Mouse (Mus musculus) C2C12 (cell line): ENCODE results near the gene Ifnl2. TPM values are rescaled to one million over a fixed set of nuclear protein-coding genes. Genes with fewer than 3 reads are reported as not detected.

Source experiments
- H3K27me3 ChIP-seq: one replicate; pipeline ENCODE4 v1.6.1; 2011; ENCODE audit not compliant: control insufficient read depth, insufficient read depth, insufficient read length
- H3K36me3 ChIP-seq: one replicate; pipeline ENCODE4 v1.6.1; 2011; ENCODE audit not compliant: control insufficient read depth, insufficient read depth
- H3K4me3 ChIP-seq: one replicate; pipeline ENCODE4 v1.5.1; 2011; ENCODE audit warnings: mild to moderate bottlenecking, control low read depth; ENCODE audit not compliant: poor library complexity, insufficient read depth, severe bottlenecking
- H3K79me2 ChIP-seq: one replicate; pipeline ENCODE4 v1.6.1; 2011; ENCODE audit not compliant: control insufficient read depth, insufficient read depth
- H3K79me3 ChIP-seq: one replicate; pipeline ENCODE4 v1.6.1; 2011; ENCODE audit warnings: low read depth, control low read depth
- H3ac ChIP-seq: one replicate; pipeline ENCODE3; 2011; ENCODE audit warnings: low read depth; ENCODE audit not compliant: control insufficient read depth, insufficient read length
- CEBPB ChIP-seq: IDR thresholded peaks from one replicate; pipeline ENCODE4 v1.6.1; 2011; ENCODE audit warnings: low read depth, mild to moderate bottlenecking, control low read depth, moderate library complexity
- CTCF ChIP-seq: IDR thresholded peaks from one replicate; pipeline ENCODE4 v1.5.1; 2011; ENCODE audit not compliant: control insufficient read depth, insufficient read depth, insufficient read length
- FOSL1 ChIP-seq: IDR thresholded peaks from one replicate; pipeline ENCODE4 v1.8.0; 2011; ENCODE audit warnings: mild to moderate bottlenecking, low read length; ENCODE audit not compliant: poor library complexity, insufficient read depth, severe bottlenecking
- MAX ChIP-seq: IDR thresholded peaks from one replicate; pipeline ENCODE4 v1.6.1; 2011; ENCODE audit warnings: mild to moderate bottlenecking, control low read depth
- MYOD1 ChIP-seq: IDR thresholded peaks from one replicate; pipeline ENCODE4 v1.6.1; 2011; ENCODE audit warnings: low read depth; ENCODE audit not compliant: control insufficient read depth, insufficient read length
- MYOG ChIP-seq: IDR thresholded peaks from one replicate; pipeline ENCODE4 v1.6.1; 2011; ENCODE audit not compliant: control insufficient read depth, insufficient read length; ENCODE audit errors: extremely low read depth
- USF1 ChIP-seq: IDR thresholded peaks from one replicate; pipeline ENCODE4 v1.6.1; 2011; ENCODE audit warnings: low read depth, mild to moderate bottlenecking, control low read depth, moderate library complexity
- polyA plus RNA-seq: library from polyadenylated mRNA; unstranded; fragments of >200 nt; fragmentation: generic; extraction: Trizol; gene quantifications from one replicate; pipeline ENCODE4 v1.2.1, GENCODE M21; 2012; ENCODE audit warnings: missing spikeins

Gene Ifnl2
- polyA plus RNA-seq, 1 experiment, result not detected

DNA sequence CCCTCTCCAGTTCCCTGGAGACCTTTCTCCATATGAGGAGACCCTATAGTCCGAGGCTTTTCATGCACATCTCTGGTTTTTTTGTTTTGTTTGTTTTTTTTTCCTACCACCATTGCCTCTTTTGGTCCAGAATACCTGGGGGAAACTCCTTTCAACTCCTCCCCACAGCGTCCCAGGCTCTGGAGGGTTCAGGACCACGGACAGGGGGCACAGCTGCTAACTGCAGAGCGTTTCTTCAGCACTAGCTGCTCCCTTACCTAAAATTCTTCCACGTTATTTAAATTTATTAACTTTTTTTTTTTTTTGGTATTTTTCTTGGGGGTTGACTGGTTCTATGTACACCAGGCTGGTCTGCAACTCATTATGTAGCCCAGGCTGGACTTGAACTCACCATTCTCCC is 4.7 kb downstream of the Ifnl2 start:
- Histone ChIP-seq H3K79me2 (no peaks in the 10 kb centered on the region), H3K36me3 (no peaks in the 10 kb centered on the region), H3K27me3 (peaks cover 6% of the 10 kb centered on the region), H3K79me3 (no peaks in the 10 kb centered on the region), H3K4me3 (no peak overlapping the region), H3ac (no peak overlapping the region)
- TF ChIP-seq USF1 (no peak), MYOD1 (no peak), CTCF (no peak), MYOG (no peak), MAX (no peak), CEBPB (no peak), FOSL1 (no peak)

GRCm38 (mm10) chr7:28495426-28495825 is 14.8 kb downstream of the Ifnl2 start:
- Histone ChIP-seq H3K79me2 (no peaks in the 10 kb centered on the region), H3K79me3 (no peaks in the 10 kb centered on the region), H3K4me3 (no peak overlapping the region), H3ac (no peak overlapping the region), H3K27me3 (peaks cover 20% of the 10 kb centered on the region), H3K36me3 (no peaks in the 10 kb centered on the region)
- TF ChIP-seq MYOD1, result no peak
- TF ChIP-seq MAX, result no peak
- no peak for TF ChIP-seq USF1

DNA sequence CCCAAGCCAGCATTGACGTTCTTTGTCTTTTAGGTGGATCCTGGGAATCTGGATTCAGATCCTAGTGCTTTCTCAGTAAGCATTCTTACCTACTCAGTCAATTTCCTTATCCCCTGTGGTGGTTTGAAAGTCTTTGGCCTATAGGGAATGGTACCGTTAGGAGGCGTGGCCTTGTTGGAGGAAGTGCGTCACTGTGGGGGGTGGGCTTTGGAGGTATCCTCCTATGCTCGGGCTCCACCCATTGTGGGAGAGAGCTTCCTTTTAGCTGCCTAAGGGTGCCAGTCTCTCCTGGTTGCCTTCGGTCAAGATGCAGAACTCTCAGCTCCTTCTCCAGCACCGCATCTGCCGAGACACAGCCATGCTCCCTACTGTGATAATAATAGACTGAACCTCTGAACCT is 17.9 kb downstream of the Ifnl2 start:
- Histone ChIP-seq H3ac (no peak overlapping the region), H3K79me3 (no peaks in the 10 kb centered on the region), H3K4me3 (no peak overlapping the region), H3K36me3 (no peaks in the 10 kb centered on the region), H3K27me3 (peaks cover 9% of the 10 kb centered on the region), H3K79me2 (no peaks in the 10 kb centered on the region)
- TF ChIP-seq MAX, result no peak
- TF ChIP-seq USF1, result no peak
- TF ChIP-seq MYOG, result no peak
- TF ChIP-seq CTCF, result no peak
- no peak for TF ChIP-seq MYOD1
- no peak for TF ChIP-seq CEBPB
- no peak for TF ChIP-seq FOSL1

- Histone ChIP-seq H3K79me2 (no peaks in the 10 kb centered on the region), H3K4me3 (no peak overlapping the region)
- no peak for TF ChIP-seq CTCF
- no peak for TF ChIP-seq MYOD1
- no peak for TF ChIP-seq CEBPB
These were observed 19.4 kb downstream of the Ifnl2 start for GRCm38 (mm10) chr7:28490903-28491302.

GRCm38 (mm10) chr7:28490410-28490809 is 19.8 kb downstream of the Ifnl2 start:
- TF ChIP-seq MYOD1 (no peak), USF1 (no peak), MAX (no peak), CEBPB (no peak), MYOG (no peak), FOSL1 (no peak), CTCF (no peak)
- no peaks in the 10 kb centered on the region for H3K79me3 ChIP-seq
- H3K4me3 ChIP-seq, result no peak overlapping the region
- no peaks in the 10 kb centered on the region for H3K79me2 ChIP-seq
- no peaks in the 10 kb centered on the region for H3K36me3 ChIP-seq
- no peak overlapping the region for H3ac ChIP-seq
- H3K27me3 ChIP-seq, result no peaks in the 10 kb centered on the region

More at GRCm38 (mm10) chr7:28490903-28491302, 19.4 kb downstream of the Ifnl2 start:
- H3K36me3 ChIP-seq, result no peaks in the 10 kb centered on the region
- no peaks in the 10 kb centered on the region for H3K27me3 ChIP-seq
- no peaks in the 10 kb centered on the region for H3K79me3 ChIP-seq
- no peak overlapping the region for H3ac ChIP-seq

DNA sequence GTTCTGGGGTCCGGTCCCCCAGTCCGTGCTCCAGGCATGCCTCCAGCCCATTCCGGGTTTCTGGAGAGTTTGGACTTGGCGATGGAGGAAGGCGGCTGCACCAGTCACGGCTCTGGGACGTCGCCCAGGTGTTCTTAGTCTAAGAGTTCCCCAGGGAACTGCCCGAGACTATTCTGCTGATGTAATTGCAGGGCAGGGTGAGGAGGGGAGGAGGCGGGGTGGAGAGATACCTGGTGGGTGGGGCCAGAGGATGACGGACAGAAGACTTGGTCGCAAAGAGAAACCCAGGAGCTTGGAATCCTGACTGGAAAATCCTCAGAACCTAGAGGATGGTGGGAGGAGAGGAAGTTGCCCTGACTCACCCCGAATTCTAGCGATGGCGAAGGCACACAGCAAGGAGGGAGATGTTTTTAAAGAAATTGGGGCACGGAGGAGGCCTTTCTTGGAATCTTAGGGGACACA is 22.2 kb downstream of the Ifnl2 start:
- Histone ChIP-seq H3K36me3 (no peaks in the 10 kb centered on the region), H3K79me3 (no peaks in the 10 kb centered on the region), H3ac (no peak overlapping the region), H3K4me3 (no peak overlapping the region), H3K27me3 (peaks cover under 1% of the 10 kb centered on the region), H3K79me2 (no peaks in the 10 kb centered on the region)
- TF ChIP-seq MYOD1, result no peak
- no peak for TF ChIP-seq MYOG
- TF ChIP-seq CEBPB, result no peak
- no peak for TF ChIP-seq CTCF
- no peak for TF ChIP-seq USF1
- TF ChIP-seq FOSL1, result no peak
- no peak for TF ChIP-seq MAX

DNA sequence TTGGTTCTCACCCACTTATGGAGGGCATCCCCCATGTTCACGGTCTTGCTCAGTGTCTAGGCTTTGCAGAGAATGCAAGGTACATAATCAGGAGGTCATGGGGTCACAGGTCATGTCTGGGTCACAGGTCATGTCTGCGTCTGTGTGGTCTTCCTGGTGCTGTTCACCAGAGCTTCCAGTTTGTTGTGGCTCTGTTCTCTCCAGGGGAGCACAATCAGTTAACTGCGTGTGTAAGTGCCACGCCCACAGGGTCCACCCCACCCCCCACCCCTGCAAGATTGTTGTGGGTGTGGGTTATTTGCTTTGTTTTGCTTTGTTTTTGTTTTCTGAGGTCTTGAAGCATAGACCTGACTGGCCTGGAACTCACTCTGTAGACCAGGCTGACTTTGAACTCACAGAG is 26.1 kb downstream of the Ifnl2 start:
- no peaks in the 10 kb centered on the region for H3K79me3 ChIP-seq
- TF ChIP-seq USF1 (no peak), CTCF (no peak), MYOD1 (no peak), FOSL1 (no peak), CEBPB (no peak), MYOG (no peak), MAX (no peak)
- no peak overlapping the region for H3K4me3 ChIP-seq
- H3K36me3 ChIP-seq, result no peaks in the 10 kb centered on the region
- H3K27me3 ChIP-seq, result peaks cover 10% of the 10 kb centered on the region
- no peak overlapping the region for H3ac ChIP-seq
- H3K79me2 ChIP-seq, result no peaks in the 10 kb centered on the region
